Mouse (Mus musculus) cerebellum, adult 2 months (tissue): ENCODE measurements around the gene Inpp5a.

ENCODE experiments used
- CTCF ChIP-seq: fragments of 200-500 bp; IDR thresholded peaks from 2 replicates; pipeline ENCODE4 v1.5.1; 2011; ENCODE audit warnings: low read depth, mild to moderate bottlenecking, control low read depth, low read length, moderate library complexity, borderline replicate concordance; ENCODE audit not compliant: insufficient read depth
- POLR2A ChIP-seq: fragments of 200-500 bp; IDR thresholded peaks from 2 replicates; pipeline ENCODE4 v1.6.1; 2011; ENCODE audit warnings: low read length, control low read depth, borderline replicate concordance; ENCODE audit not compliant: insufficient read depth

DNA sequence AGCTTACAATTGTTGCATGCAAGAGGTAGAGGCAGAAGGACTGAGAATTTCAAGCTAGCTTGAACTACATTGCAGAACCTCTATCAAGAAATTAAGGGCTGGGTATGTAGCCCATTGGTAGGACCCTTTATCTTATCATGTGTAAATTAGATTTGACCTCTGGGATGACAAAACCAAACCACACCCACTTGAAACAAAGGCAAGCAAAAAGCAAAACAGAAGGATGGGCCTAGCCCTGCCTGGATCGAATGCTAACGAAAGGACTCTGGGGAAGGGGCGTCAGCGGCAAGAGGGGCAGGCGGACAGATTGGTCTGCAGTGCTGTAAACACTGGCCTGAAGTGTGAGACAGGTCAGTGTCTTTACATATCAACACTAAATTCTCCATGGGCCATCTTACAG is 202.4 kb downstream of the Inpp5a start:
- TF ChIP-seq POLR2A (no peak), CTCF (no peak)
